Mouse (Mus musculus) neural tube, embryonic 12.5 days (tissue): Measurements from ENCODE around the gene Itga3. TPM values are rescaled to one million over a fixed set of nuclear protein-coding genes. Genes with fewer than 3 reads are reported as not detected.
"Not testable (repeated sequence)": the region's sequence is repeated elsewhere in the genome, so short reads cannot be mapped to it uniquely, and the experiment has no call there.

ENCODE experiments used
- ATAC-seq: fragments of 200-750 bp; cut with Nextera tagmentation; 2 replicates; pipeline ENCODE4 v1.8.0; 2017; ENCODE audit warnings: low read depth, mild to moderate bottlenecking, moderate TSS enrichment, moderate library complexity; ENCODE audit not compliant: low FRiP score
- H3K27ac ChIP-seq: fragments of 300-500 bp; sonication (generic); 2 replicates; pipeline ENCODE4 v1.5.1; 2016
- H3K27me3 ChIP-seq: fragments of 300-500 bp; sonication (generic); replicated peaks from 2 replicates; pipeline ENCODE4 v1.6.1; 2016; ENCODE audit warnings: mild to moderate bottlenecking
- H3K36me3 ChIP-seq: fragments of 300-500 bp; sonication (generic); 2 replicates; pipeline ENCODE4 v1.6.1; 2016; ENCODE audit warnings: mild to moderate bottlenecking
- H3K4me1 ChIP-seq: fragments of 300-500 bp; sonication (generic); 2 replicates; pipeline ENCODE4 v1.6.1; 2016
- H3K4me2 ChIP-seq: fragments of 300-500 bp; sonication (generic); replicated peaks from 2 replicates; pipeline ENCODE4 v1.6.1; 2016; ENCODE audit warnings: mild to moderate bottlenecking
- H3K4me3 ChIP-seq: fragments of 300-500 bp; sonication (generic); 2 replicates; pipeline ENCODE4 v1.5.1; 2016
- H3K9ac ChIP-seq: fragments of 300-500 bp; sonication (generic); 2 replicates; pipeline ENCODE4 v1.6.1; 2016; ENCODE audit warnings: mild to moderate bottlenecking
- H3K9me3 ChIP-seq: fragments of 300-500 bp; sonication (generic); 2 replicates; pipeline ENCODE4 v1.6.1; 2016; ENCODE audit warnings: mild to moderate bottlenecking
- WGBS: fragments of 180-500 bp; shearing (Covaris S2); methylation state at CpG from one replicate; pipeline ENCODE4 v1.1.7; 2016; 5-methylcytosine and 5-hydroxymethylcytosine counted together
- polyA plus RNA-seq: library from polyadenylated mRNA; unstranded; fragments of >200 nt; fragmentation: Nextera tagmentation; extraction: Ambion mirVana; gene quantifications from 2 replicates; pipeline ENCODE4 v1.2.1, GENCODE M21; 2016

Gene Itga3
- polyA plus RNA-seq, 1 experiment from 2014 or later, result 9.3 TPM

DNA sequence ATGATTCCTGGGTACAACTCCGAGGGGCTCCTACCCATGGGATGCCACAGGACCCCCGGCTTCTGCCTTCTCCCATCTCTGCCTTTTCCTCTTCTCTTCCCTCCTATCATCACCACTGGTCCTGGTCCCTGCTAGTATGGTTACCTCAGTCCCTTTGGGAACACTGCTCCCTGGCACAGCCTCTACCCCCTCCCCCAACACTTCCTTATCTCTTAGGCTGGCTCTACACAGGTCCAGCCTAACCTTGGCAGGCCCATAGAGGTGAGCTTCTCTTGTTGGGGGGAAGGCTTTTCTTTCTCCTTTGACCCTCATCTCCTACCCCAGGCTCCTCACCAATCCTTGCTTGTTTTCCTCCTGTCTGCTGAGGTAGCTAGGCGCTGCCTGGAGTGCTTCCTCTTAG, 61.1 kb downstream of the Itga3 start:
- Histone ChIP-seq H3K4me2 (0 out of 2 replicates have a peak overlapping the region, but pooled peaks have one; percentile 16), H3K9ac (0 out of 2 replicates have a peak overlapping the region, but pooled peaks have one; percentile 13), H3K27ac (no peak overlapping the region)

DNA sequence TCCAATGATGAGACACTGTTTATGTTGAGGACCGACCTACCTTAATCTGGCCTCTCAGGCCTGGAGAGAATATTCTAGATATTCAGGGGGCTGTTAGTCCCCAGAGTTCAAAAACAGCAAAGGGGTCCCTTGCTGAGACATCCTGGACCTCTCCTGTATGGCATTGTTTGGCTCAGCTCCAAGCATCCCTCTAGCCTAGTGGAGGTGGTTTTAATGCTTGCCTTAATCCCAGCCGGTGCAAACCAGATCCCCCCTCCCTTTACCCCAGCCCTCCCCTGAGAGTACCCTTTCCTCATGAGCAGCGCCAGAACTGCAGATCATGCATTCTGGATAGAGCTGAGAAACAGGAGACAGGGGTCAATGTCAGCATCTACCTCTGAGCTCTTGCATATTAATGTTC, 64.1 kb downstream of the Itga3 start:
- no peak for ATAC-seq
- H3K4me2 ChIP-seq, result peak overlapping the region; percentile 78
- peak overlapping the region; percentile 88; the same call in 1 of the 2 replicates for H3K9ac ChIP-seq
- H3K9me3 ChIP-seq, result no peaks in the 10 kb centered on the region
- no peaks in the 10 kb centered on the region for H3K27me3 ChIP-seq
- peaks cover 38% of the 10 kb centered on the region for H3K36me3 ChIP-seq
- no peak overlapping the region for H3K27ac ChIP-seq
- WGBS, result 58% methylated on average over 3 of the region's 3 CpGs
- H3K4me1 ChIP-seq, result peaks cover 52% of the 10 kb centered on the region
- H3K4me3 ChIP-seq, result peak overlapping the region; percentile 22

More for the DNA sequence above, 61.1 kb downstream of the Itga3 start:
- Histone ChIP-seq H3K9me3 (no peaks in the 10 kb centered on the region), H3K4me1 (peaks cover 34% of the 10 kb centered on the region), H3K27me3 (no peaks in the 10 kb centered on the region), H3K4me3 (no peak overlapping the region), H3K36me3 (peaks cover 65% of the 10 kb centered on the region)
- 77% methylated on average over 3 of the region's 3 CpGs for WGBS
- ATAC-seq, result no peak

DNA sequence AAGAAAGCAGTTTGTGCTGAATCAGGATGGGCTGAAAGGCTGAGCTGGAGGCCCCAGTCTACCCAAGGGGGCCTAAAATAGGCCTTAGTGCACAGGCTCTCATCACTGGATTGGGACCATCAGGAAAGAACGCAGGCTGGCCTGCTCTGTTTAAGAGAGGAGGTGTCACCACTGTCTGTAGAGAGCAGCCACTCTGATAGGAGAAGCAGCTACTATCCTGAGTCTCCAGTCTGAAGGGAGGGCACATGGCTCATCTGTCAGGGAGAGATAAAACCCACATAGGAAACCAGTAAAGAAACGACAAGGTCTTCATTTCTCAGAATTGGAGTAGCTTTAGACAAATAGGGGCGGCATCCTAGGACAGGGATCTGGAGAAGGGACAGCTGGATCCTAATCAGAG, 64.5 kb downstream of the Itga3 start:
- Histone ChIP-seq H3K4me3 (peak overlapping the region; percentile 80), H3K9me3 (no peaks in the 10 kb centered on the region), H3K27me3 (no peaks in the 10 kb centered on the region), H3K9ac (peak overlapping the region; percentile 88; the same call in 1 of the 2 replicates), H3K27ac (no peak overlapping the region), H3K4me2 (peak overlapping the region; percentile 78), H3K4me1 (peaks cover 56% of the 10 kb centered on the region), H3K36me3 (peaks cover 34% of the 10 kb centered on the region)
- no peak for ATAC-seq
- WGBS, result 74% methylated on average over 3 of the region's 3 CpGs

DNA sequence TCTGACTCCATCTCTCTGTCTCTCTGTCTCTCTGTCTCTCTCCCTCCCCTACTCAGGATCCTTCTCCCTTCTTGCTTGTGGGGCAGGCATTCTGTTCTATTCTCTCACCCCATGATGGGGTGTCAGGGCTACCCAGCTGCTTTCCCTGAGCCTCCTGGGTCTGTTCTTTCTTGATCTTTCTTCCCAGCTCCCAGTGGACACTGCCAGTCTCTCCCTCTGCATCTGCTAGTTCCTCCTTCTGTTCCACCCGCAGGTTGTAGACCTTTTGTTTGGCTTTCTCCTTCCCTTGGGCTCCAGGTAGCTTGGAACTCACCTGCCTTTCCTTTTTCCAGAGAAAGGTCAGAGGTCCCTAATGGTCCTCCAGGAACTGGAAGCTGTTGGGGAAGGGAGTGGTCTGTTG, 65.2 kb downstream of the Itga3 start:
- Histone ChIP-seq H3K27me3 (no peaks in the 10 kb centered on the region), H3K4me3 (peak overlapping the region; percentile 80), H3K9ac (peak overlapping the region; percentile 88), H3K36me3 (peaks cover 29% of the 10 kb centered on the region), H3K9me3 (no peaks in the 10 kb centered on the region), H3K4me2 (peak overlapping the region; percentile 78), H3K27ac (no peak overlapping the region), H3K4me1 (peaks cover 61% of the 10 kb centered on the region)
- ATAC-seq, result no peak
- WGBS, result 55% methylated on average over 1 of the region's 1 CpGs

DNA sequence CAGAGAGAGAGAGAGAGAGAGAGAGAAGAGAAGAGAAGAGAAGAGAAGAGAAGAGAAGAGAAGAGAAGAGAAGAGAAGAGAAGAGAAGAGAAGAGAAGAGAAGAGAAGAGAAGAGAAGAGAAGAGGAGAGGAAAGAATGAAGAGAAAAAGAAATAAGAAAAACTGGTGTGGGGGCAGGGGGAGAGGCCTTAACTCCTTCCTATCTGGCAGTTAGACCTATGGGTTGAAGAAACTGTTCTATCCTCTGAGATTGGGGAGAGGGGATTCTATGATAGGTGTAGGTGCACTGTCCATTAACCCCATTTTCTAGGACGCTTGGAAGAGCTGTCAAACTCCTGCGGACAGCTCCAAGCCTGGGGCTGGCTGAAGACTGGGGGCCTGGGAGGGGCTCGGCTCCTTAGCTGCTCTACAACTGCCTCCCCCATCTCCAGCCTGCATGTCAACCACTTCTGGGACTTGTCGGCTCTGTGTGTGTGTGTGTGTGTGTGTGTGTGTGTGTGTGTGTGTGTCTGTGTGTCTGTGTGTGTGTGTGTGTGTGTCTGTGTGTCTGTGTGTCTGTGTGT, 65.7 kb downstream of the Itga3 start:
- H3K27ac ChIP-seq, H3K9me3 ChIP-seq, ATAC-seq, H3K27me3 ChIP-seq: not testable (repeated sequence)
- peak overlapping the region; percentile 78 for H3K4me2 ChIP-seq
- H3K4me3 ChIP-seq, result peak overlapping the region; percentile 80
- WGBS, result 24% methylated on average over 4 of the region's 4 CpGs
- H3K36me3 ChIP-seq, result peaks cover 25% of the 10 kb centered on the region
- peaks cover 62% of the 10 kb centered on the region for H3K4me1 ChIP-seq
- peak overlapping the region; percentile 88 for H3K9ac ChIP-seq

GRCm38 (mm10) chr11:95010141-95010739, 66.4 kb downstream of the Itga3 start:
- H3K27ac ChIP-seq, result peak overlapping the region; percentile 93
- H3K4me2 ChIP-seq, result peak overlapping the region; percentile 78
- peak overlapping the region; percentile 88 for H3K9ac ChIP-seq
- H3K36me3 ChIP-seq, result peaks cover 25% of the 10 kb centered on the region
- H3K9me3 ChIP-seq, result no peaks in the 10 kb centered on the region
- peak; percentile 41 for ATAC-seq
- peaks cover 59% of the 10 kb centered on the region for H3K4me1 ChIP-seq
- WGBS, result under 1% methylated on average over 34 of the region's 40 CpGs
- no peaks in the 10 kb centered on the region for H3K27me3 ChIP-seq
- H3K4me3 ChIP-seq, result peak overlapping the region; percentile 80

DNA sequence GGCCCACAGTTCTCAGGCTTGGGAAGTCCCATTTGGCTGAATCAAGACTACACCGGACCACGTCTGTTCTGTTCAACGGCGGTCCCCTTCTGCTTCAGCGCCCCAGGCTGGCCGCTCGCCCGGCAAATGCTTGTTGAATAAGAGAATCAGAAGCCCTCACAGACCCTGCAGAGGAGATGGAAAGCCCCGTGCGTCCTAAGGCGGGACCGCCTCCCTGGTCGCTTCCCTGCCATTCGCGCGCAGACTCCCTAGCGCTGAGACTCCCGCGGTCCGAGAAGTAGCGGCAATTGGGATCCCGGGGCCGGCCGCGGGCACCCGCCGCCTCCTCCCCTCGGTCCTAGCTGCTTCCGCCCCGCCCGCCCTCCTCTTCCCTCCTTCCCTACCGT, 67.0 kb downstream of the Itga3 start, which contains the start of gene Samd14:
Gene Samd14 (plus strand): TSS at position 251 of the 386 bp plus-strand sequence.
- H3K4me2 ChIP-seq, result peak within 1 kb of the TSS; percentile 78
- peak within 1 kb of the TSS; percentile 80 for H3K4me3 ChIP-seq
- peak within 1 kb of the TSS; percentile 93 for H3K27ac ChIP-seq
- peak; percentile 59 for ATAC-seq
- under 1% methylated on average over 29 of the region's 32 CpGs for WGBS
- H3K36me3 ChIP-seq, result peaks cover 25% of the 10 kb centered on the region
- no peaks in the 10 kb centered on the region for H3K27me3 ChIP-seq
- H3K4me1 ChIP-seq, result peaks cover 58% of the 10 kb centered on the region
- H3K9ac ChIP-seq, result peak within 1 kb of the TSS; percentile 88
- no peaks in the 10 kb centered on the region for H3K9me3 ChIP-seq

DNA sequence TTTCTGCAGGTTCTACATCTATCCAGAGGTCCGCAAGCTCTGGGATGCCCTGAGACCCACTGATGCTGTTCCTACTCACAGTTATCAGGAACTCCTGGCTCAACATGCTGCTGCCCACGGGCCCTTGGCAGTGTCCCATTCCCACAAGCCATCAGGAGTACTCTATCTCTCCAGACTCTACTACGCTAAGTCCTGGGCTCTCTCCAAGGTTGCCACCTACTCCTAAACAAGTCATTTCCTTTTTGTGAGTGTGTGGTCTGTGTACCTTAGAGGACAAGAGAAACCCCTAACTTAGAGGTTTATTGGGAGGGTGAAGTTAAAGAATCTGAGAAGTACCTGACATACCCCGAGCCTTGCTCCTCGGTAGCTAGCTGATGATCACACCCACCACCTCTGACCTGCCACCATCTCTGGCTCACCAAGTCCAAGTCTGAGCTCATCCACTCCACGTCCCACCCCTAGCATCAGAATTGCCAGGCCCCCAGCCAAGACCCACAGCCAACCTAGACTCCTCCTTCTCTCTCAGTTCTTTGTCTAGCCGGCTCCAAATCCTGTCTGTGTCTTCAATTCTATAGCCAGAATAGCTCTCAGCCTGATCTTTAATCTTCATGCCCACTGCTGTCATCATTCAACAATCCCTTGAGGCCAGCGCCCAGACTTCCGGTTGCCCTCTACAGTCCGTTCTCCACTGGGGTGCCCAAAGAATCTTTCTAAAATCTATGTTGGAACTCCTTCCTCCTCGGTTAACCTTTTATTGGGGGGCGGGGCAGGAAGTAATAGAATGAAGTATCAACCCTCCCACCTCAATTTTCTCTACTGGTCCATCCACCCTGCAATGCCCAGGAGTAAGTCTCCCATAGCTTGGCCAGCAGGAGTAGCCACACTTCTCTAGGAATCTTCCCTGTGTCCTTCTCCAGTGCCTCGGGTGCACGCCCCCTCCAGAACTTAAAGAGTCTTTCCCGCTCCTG, 67.7 kb downstream of the Itga3 start:
- Histone ChIP-seq H3K4me3 (peak overlapping the region; percentile 80), H3K27ac (peak overlapping the region; percentile 93), H3K4me2 (peak overlapping the region; percentile 78), H3K9ac (peak overlapping the region; percentile 88), H3K9me3 (no peaks in the 10 kb centered on the region), H3K4me1 (peaks cover 57% of the 10 kb centered on the region), H3K27me3 (no peaks in the 10 kb centered on the region), H3K36me3 (peaks cover 25% of the 10 kb centered on the region)
- 36% methylated on average over 15 of the region's 15 CpGs for WGBS
- ATAC-seq, result 0 out of 2 replicates have a peak, but pooled peaks have one; percentile 2

DNA sequence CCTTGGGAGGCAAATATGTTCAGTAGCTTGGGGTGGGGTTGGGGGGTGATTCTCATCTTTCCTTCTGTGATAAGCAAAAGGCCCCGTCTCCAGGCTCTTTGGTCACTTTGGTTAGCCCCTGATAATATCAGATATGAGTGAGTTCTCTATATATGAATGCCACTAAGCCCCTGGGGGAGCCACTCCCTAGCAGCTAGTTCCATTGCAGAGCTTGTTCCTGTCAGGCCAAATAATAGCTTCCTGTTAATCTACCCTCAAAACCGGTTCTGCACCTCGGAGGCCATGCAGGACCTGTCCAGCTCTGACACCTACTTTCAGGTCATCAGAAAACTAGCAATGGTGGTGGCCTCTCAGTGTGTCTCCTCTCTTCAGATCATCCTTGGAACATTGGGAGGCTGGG, 69.2 kb downstream of the Itga3 start:
- peaks cover 47% of the 10 kb centered on the region for H3K4me1 ChIP-seq
- 86% methylated on average over 3 of the region's 3 CpGs for WGBS

GRCm38 (mm10) chr11:95006525-95007219, 69.9 kb downstream of the Itga3 start:
- H3K27me3 ChIP-seq, result no peaks in the 10 kb centered on the region
- H3K4me1 ChIP-seq, result peaks cover 42% of the 10 kb centered on the region
- WGBS, result 2% methylated on average over 27 of the region's 27 CpGs
- H3K36me3 ChIP-seq, result peaks cover 44% of the 10 kb centered on the region
- H3K9me3 ChIP-seq, result no peaks in the 10 kb centered on the region
- peak; percentile 46 for ATAC-seq
- peak overlapping the region; percentile 16; the same call in 1 of the 2 replicates for H3K27ac ChIP-seq
- peak overlapping the region; percentile 53 for H3K9ac ChIP-seq
- H3K4me3 ChIP-seq, result peak overlapping the region; percentile 28
- H3K4me2 ChIP-seq, result peak overlapping the region; percentile 70

More for the DNA sequence above, 69.2 kb downstream of the Itga3 start:
- H3K9ac ChIP-seq, result no peak overlapping the region; the same call in 1 of the 2 replicates
- no peak overlapping the region for H3K4me3 ChIP-seq
- H3K27ac ChIP-seq, result 0 out of 2 replicates have a peak overlapping the region, but pooled peaks have one; percentile 12
- H3K4me2 ChIP-seq, result peak overlapping the region; percentile 70
- peaks cover 36% of the 10 kb centered on the region for H3K36me3 ChIP-seq
- H3K27me3 ChIP-seq, result no peaks in the 10 kb centered on the region
- no peaks in the 10 kb centered on the region for H3K9me3 ChIP-seq
- ATAC-seq, result no peak

GRCm38 (mm10) chr11:95006038-95006437, 70.6 kb downstream of the Itga3 start:
- H3K4me1 ChIP-seq, result peaks cover 44% of the 10 kb centered on the region
- 0 out of 2 replicates have a peak overlapping the region, but pooled peaks have one; percentile 53 for H3K9ac ChIP-seq
- no peak for ATAC-seq
- H3K4me3 ChIP-seq, result peak overlapping the region; percentile 28; the same call in 1 of the 2 replicates
- H3K36me3 ChIP-seq, result peaks cover 48% of the 10 kb centered on the region
- no peaks in the 10 kb centered on the region for H3K27me3 ChIP-seq
- H3K4me2 ChIP-seq, result peak overlapping the region; percentile 70
- H3K27ac ChIP-seq, result peak overlapping the region; percentile 16; the same call in 1 of the 2 replicates
- 37% methylated on average over 4 of the region's 4 CpGs for WGBS
- H3K9me3 ChIP-seq, result no peaks in the 10 kb centered on the region
